Mouse (Mus musculus) hindbrain, embryonic 15.5 days (tissue): ENCODE measurements around the gene Dcdc2c. TPM values are rescaled to one million over a fixed set of nuclear protein-coding genes. Genes with fewer than 3 reads are reported as not detected.

Experiments
- ATAC-seq: fragments of 200-750 bp; cut with Nextera tagmentation; 2 replicates; pipeline ENCODE4 v1.8.0; 2017; ENCODE audit warnings: low read depth, moderate number of reproducible peaks, moderate TSS enrichment; ENCODE audit not compliant: low FRiP score
- H3K27ac ChIP-seq: fragments of 300-500 bp; sonication (generic); replicated peaks from 2 replicates; pipeline ENCODE4 v1.5.1; 2015; ENCODE audit warnings: mild to moderate bottlenecking, inconsistent platforms
- H3K27me3 ChIP-seq: fragments of 300-500 bp; sonication (generic); 2 replicates; pipeline ENCODE4 v1.6.1; 2015; ENCODE audit warnings: control low read depth, inconsistent platforms
- H3K36me3 ChIP-seq: fragments of 300-500 bp; sonication (generic); 2 replicates; pipeline ENCODE4 v1.6.1; 2015; ENCODE audit warnings: control low read depth, inconsistent platforms
- H3K4me1 ChIP-seq: fragments of 300-500 bp; sonication (generic); replicated peaks from 2 replicates; pipeline ENCODE4 v1.6.1; 2015; ENCODE audit warnings: control low read depth, inconsistent platforms
- H3K4me2 ChIP-seq: fragments of 300-500 bp; sonication (generic); 2 replicates; pipeline ENCODE4 v1.6.1; 2015; ENCODE audit warnings: moderate library complexity, mild to moderate bottlenecking, inconsistent platforms
- H3K4me3 ChIP-seq: fragments of 300-500 bp; sonication (generic); 2 replicates; pipeline ENCODE4 v1.5.1; 2015; ENCODE audit warnings: mild to moderate bottlenecking, inconsistent platforms
- H3K9ac ChIP-seq: fragments of 300-500 bp; sonication (generic); 2 replicates; pipeline ENCODE4 v1.6.1; 2015; ENCODE audit warnings: inconsistent platforms
- H3K9me3 ChIP-seq: fragments of 300-500 bp; sonication (generic); 2 replicates; pipeline ENCODE4 v1.6.1; 2016; ENCODE audit warnings: control low read depth, inconsistent platforms
- WGBS: fragments of 180-500 bp; shearing (Covaris S2); methylation state at CpG from one replicate; pipeline ENCODE4 v1.1.7; 2015; 5-methylcytosine and 5-hydroxymethylcytosine counted together
- polyA plus RNA-seq: library from polyadenylated mRNA; unstranded; fragments of >200 nt; fragmentation: Nextera tagmentation; extraction: Ambion mirVana; gene quantifications from 2 replicates; pipeline ENCODE4 v1.2.1, GENCODE M21; 2015

Gene Dcdc2c
- polyA plus RNA-seq, 1 experiment from 2014 or later: not detected

GRCm38 (mm10) chr12:28575366-28576070, 23.3 kb upstream of the Dcdc2c start:
- 78% methylated on average over 6 of the region's 6 CpGs for WGBS
- no peak overlapping the region for H3K4me2 ChIP-seq

GRCm38 (mm10) chr12:28572241-28572640, 20.0 kb upstream of the Dcdc2c start:
- H3K4me2 ChIP-seq: no peak overlapping the region
- no peak overlapping the region for H3K9ac ChIP-seq
- no peak for ATAC-seq
- no peak overlapping the region for H3K4me3 ChIP-seq
- no peaks in the 10 kb centered on the region for H3K36me3 ChIP-seq
- H3K9me3 ChIP-seq: no peaks in the 10 kb centered on the region
- no peak overlapping the region for H3K27ac ChIP-seq
- H3K4me1 ChIP-seq: no peaks in the 10 kb centered on the region
- WGBS: 83% methylated on average over 2 of the region's 2 CpGs
- no peaks in the 10 kb centered on the region for H3K27me3 ChIP-seq

More at GRCm38 (mm10) chr12:28575366-28576070, 23.3 kb upstream of the Dcdc2c start:
- H3K36me3 ChIP-seq: no peaks in the 10 kb centered on the region
- no peak overlapping the region for H3K9ac ChIP-seq
- no peak for ATAC-seq
- H3K27ac ChIP-seq: no peak overlapping the region
- no peaks in the 10 kb centered on the region for H3K27me3 ChIP-seq
- no peaks in the 10 kb centered on the region for H3K9me3 ChIP-seq
- H3K4me3 ChIP-seq: no peak overlapping the region
- no peaks in the 10 kb centered on the region for H3K4me1 ChIP-seq

- no peaks in the 10 kb centered on the region for H3K27me3 ChIP-seq
- H3K4me3 ChIP-seq: no peak overlapping the region
- 0 out of 2 replicates have a peak, but pooled peaks have one; percentile 27 for ATAC-seq
- H3K9ac ChIP-seq: no peak overlapping the region
- 0 out of 2 replicates have a peak overlapping the region, but pooled peaks have one; percentile 13 for H3K4me2 ChIP-seq
- no peak overlapping the region for H3K27ac ChIP-seq
- 66% methylated on average over 18 of the region's 18 CpGs for WGBS
- no peaks in the 10 kb centered on the region for H3K36me3 ChIP-seq
- no peaks in the 10 kb centered on the region for H3K4me1 ChIP-seq
- H3K9me3 ChIP-seq: no peaks in the 10 kb centered on the region
These were observed 424 bp downstream of the Dcdc2c start for GRCm38 (mm10) chr12:28551775-28552174.

- Histone ChIP-seq H3K4me3 (no peak overlapping the region), H3K4me2 (no peak overlapping the region), H3K9me3 (no peaks in the 10 kb centered on the region), H3K36me3 (no peaks in the 10 kb centered on the region), H3K27ac (no peak overlapping the region), H3K9ac (no peak overlapping the region), H3K27me3 (no peaks in the 10 kb centered on the region), H3K4me1 (no peaks in the 10 kb centered on the region)
- ATAC-seq: no peak
- WGBS: 70% methylated on average over 4 of the region's 4 CpGs
These were observed 3.3 kb downstream of the Dcdc2c start for GRCm38 (mm10) chr12:28548887-28549286.

GRCm38 (mm10) chr12:28514264-28514775, 37.9 kb downstream of the Dcdc2c start:
- H3K4me2 ChIP-seq: no peak overlapping the region
- WGBS: 57% methylated on average over 1 of the region's 1 CpGs
- no peaks in the 10 kb centered on the region for H3K4me1 ChIP-seq
- H3K9me3 ChIP-seq: 0 out of 2 replicates have a peak, but pooled peaks cover 4% of the 10 kb centered on the region
- no peak overlapping the region for H3K4me3 ChIP-seq
- no peak overlapping the region for H3K9ac ChIP-seq
- no peak overlapping the region for H3K27ac ChIP-seq
- H3K36me3 ChIP-seq: no peaks in the 10 kb centered on the region
- no peaks in the 10 kb centered on the region for H3K27me3 ChIP-seq
- ATAC-seq: no peak

GRCm38 (mm10) chr12:28509699-28510280, 42.4 kb downstream of the Dcdc2c start:
- Histone ChIP-seq H3K4me3 (no peak overlapping the region), H3K27ac (no peak overlapping the region), H3K9ac (no peak overlapping the region), H3K9me3 (0 out of 2 replicates have a peak, but pooled peaks cover 4% of the 10 kb centered on the region), H3K4me1 (no peaks in the 10 kb centered on the region), H3K4me2 (no peak overlapping the region), H3K36me3 (no peaks in the 10 kb centered on the region), H3K27me3 (no peaks in the 10 kb centered on the region)
- WGBS: 37% methylated on average over 5 of the region's 5 CpGs
- ATAC-seq: no peak

GRCm38 (mm10) chr12:28494289-28494688, 57.9 kb downstream of the Dcdc2c start:
- Histone ChIP-seq H3K27ac (no peak overlapping the region), H3K27me3 (no peaks in the 10 kb centered on the region), H3K4me1 (no peaks in the 10 kb centered on the region), H3K4me3 (no peak overlapping the region), H3K9ac (no peak overlapping the region), H3K4me2 (no peak overlapping the region), H3K9me3 (no peaks in the 10 kb centered on the region), H3K36me3 (no peaks in the 10 kb centered on the region)
- WGBS: 83% methylated on average over 5 of the region's 5 CpGs
- ATAC-seq: no peak

GRCm38 (mm10) chr12:28482483-28483160, 69.6 kb downstream of the Dcdc2c start:
- ATAC-seq: no peak
- no peaks in the 10 kb centered on the region for H3K27me3 ChIP-seq
- H3K9ac ChIP-seq: no peak overlapping the region
- H3K4me2 ChIP-seq: no peak overlapping the region
- H3K4me1 ChIP-seq: no peaks in the 10 kb centered on the region
- 70% methylated on average over 10 of the region's 10 CpGs for WGBS
- H3K9me3 ChIP-seq: no peaks in the 10 kb centered on the region
- no peak overlapping the region for H3K27ac ChIP-seq
- no peaks in the 10 kb centered on the region for H3K36me3 ChIP-seq
- no peak overlapping the region for H3K4me3 ChIP-seq

- H3K36me3 ChIP-seq: no peaks in the 10 kb centered on the region
- H3K9me3 ChIP-seq: no peaks in the 10 kb centered on the region
- H3K27ac ChIP-seq: peak overlapping the region; percentile 66
- ATAC-seq: peak; percentile 92
- no peak overlapping the region for H3K9ac ChIP-seq
- H3K27me3 ChIP-seq: no peaks in the 10 kb centered on the region
- H3K4me2 ChIP-seq: no peak overlapping the region
- no peak overlapping the region for H3K4me3 ChIP-seq
- 17% methylated on average over 2 of the region's 2 CpGs for WGBS
- peaks cover 10% of the 10 kb centered on the region for H3K4me1 ChIP-seq
These were observed 91.2 kb downstream of the Dcdc2c start for GRCm38 (mm10) chr12:28460951-28461431.

GRCm38 (mm10) chr12:28460523-28460922, 91.7 kb downstream of the Dcdc2c start:
- Histone ChIP-seq H3K4me3 (no peak overlapping the region), H3K9me3 (no peaks in the 10 kb centered on the region), H3K4me2 (no peak overlapping the region), H3K9ac (no peak overlapping the region), H3K27me3 (no peaks in the 10 kb centered on the region), H3K36me3 (no peaks in the 10 kb centered on the region), H3K4me1 (peaks cover 10% of the 10 kb centered on the region), H3K27ac (peak overlapping the region; percentile 66)
- ATAC-seq: no peak
- WGBS: 19% methylated on average over 7 of the region's 7 CpGs

GRCm38 (mm10) chr12:28458786-28459185, 93.4 kb downstream of the Dcdc2c start:
- Histone ChIP-seq H3K4me2 (no peak overlapping the region), H3K36me3 (no peaks in the 10 kb centered on the region), H3K4me3 (no peak overlapping the region), H3K27me3 (no peaks in the 10 kb centered on the region), H3K4me1 (peaks cover 10% of the 10 kb centered on the region), H3K27ac (no peak overlapping the region), H3K9me3 (no peaks in the 10 kb centered on the region), H3K9ac (no peak overlapping the region)
- ATAC-seq: no peak
- 89% methylated on average over 5 of the region's 5 CpGs for WGBS

- Histone ChIP-seq H3K4me1 (peaks cover 5% of the 10 kb centered on the region), H3K36me3 (no peaks in the 10 kb centered on the region), H3K9ac (no peak overlapping the region), H3K27me3 (no peaks in the 10 kb centered on the region), H3K9me3 (no peaks in the 10 kb centered on the region), H3K4me2 (no peak overlapping the region), H3K27ac (no peak overlapping the region), H3K4me3 (no peak overlapping the region)
- WGBS: 67% methylated on average over 5 of the region's 5 CpGs
- ATAC-seq: no peak
These were observed 115.7 kb downstream of the Dcdc2c start for GRCm38 (mm10) chr12:28436536-28436935.
